Mouse (Mus musculus) effector memory CD4-positive, alpha-beta T cell, adult 7 months (primary cell): Measurements from ENCODE around the gene Lrrc1. TPM values are rescaled to one million over a fixed set of nuclear protein-coding genes. Genes with fewer than 3 reads are reported as not detected.

Experiments
- polyA plus RNA-seq: library from polyadenylated mRNA; unstranded; fragments of 100-300 nt; shearing (Covaris generic); gene quantifications from one replicate; pipeline ENCODE4 v1.2.1, GENCODE M21; 2017

The Lrrc1 gene
- polyA plus RNA-seq: 7.2 TPM

GRCm38 (mm10) chr9:77544354-77545067 lies at the start of gene Lrrc1:
Lrrc1 (minus strand) TSS chr9:77544870.

Other genes starting within 250 kb of the Lrrc1 start
- gene Mlip, start 191.9 kb downstream of the Lrrc1 start, polyA plus RNA-seq: 0.55 TPM
- gene Klhl31, start 91.6 kb upstream of the Lrrc1 start, polyA plus RNA-seq: not detected
- 55.5 TPM for gene Gclc, start 209.7 kb upstream of the Lrrc1 start, polyA plus RNA-seq